Mouse (Mus musculus): ENCODE data around the gene Saxo2. TPM values are rescaled to one million over a fixed set of nuclear protein-coding genes. Genes with fewer than 3 reads are reported as not detected.

The Saxo2 gene
- polyA plus RNA-seq, 2 experiments = 3.9 to 9.1 TPM

DNA sequence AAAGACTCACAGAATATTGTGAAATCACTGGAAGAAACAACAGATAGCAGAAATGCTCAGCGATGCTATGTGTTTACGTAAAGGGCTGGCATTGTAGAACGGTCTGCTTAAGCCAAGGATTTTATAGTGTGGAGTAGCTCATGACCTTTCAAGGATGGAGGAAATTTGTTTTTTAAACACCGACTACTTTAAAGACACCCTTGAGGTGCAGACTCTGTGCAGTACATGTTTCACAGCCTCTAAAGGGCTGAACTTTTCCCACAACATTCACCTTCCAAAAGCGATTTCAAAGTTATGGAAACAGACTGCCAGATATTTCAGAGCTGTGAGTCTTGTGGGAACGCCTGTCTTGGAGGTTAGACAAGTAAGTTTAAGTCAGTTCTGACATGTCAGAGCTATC lies 57.4 kb downstream of the Saxo2 start:
- H3K4me2 ChIP-seq (replicated peaks; ENCODE audit: low read depth, low read length, severe bottlenecking) = no peak overlapping the region
- ATAC-seq (ENCODE audit: low FRiP score, low read depth) (peak; percentile 44; the same call in 1 of the 2 replicates), DNase-seq (ENCODE audit: low spot score) (peak; percentile 54)
- H3K27ac ChIP-seq (replicated peaks; ENCODE audit: low read depth, low read length) = no peak overlapping the region
- WGBS = 59% methylated on average over 6 of the region's 6 CpGs
- H3K27me3 ChIP-seq (ENCODE audit: control insufficient read depth, insufficient read depth, low read length) = no peaks in the 10 kb centered on the region
- H3K4me1 ChIP-seq (ENCODE audit: control insufficient read depth, insufficient read depth, low read length) = no peaks in the 10 kb centered on the region
- no peak for TF ChIP-seq POLR2A (IDR thresholded peaks at IDR 0.05; ENCODE audit: borderline replicate concordance, extremely low read depth, insufficient read depth, insufficient read length)
- 0 out of 2 replicates have a peak, but pooled peaks cover 3% of the 10 kb centered on the region for H3K36me3 ChIP-seq (ENCODE audit: control insufficient read depth, insufficient read depth, low read length)
- no peak overlapping the region for H3K9ac ChIP-seq (ENCODE audit: low read depth, low read length, severe bottlenecking)
- no peak overlapping the region for H3K4me3 ChIP-seq (replicated peaks; ENCODE audit: low read length)
- no peaks in the 10 kb centered on the region for H3K9me3 ChIP-seq (ENCODE audit: control insufficient read depth, low read length)

Other genes with a start within 250 kb of the Saxo2 start
- gene Efl1, start 86 bp upstream of the Saxo2 start, polyA plus RNA-seq (2012; rRNA removed) = 8.4 and 10.2 TPM in 2 replicates
- 24.4 and 27.6 TPM in 2 replicates for gene Efl1, start 86 bp upstream of the Saxo2 start, polyA plus RNA-seq (2014; fragmentation: Nextera tagmentation; extraction: Ambion mirVana)
- gene Mex3b, start 218.8 kb upstream of the Saxo2 start, polyA plus RNA-seq (2012; rRNA removed) = 83.8 and 129 TPM in 2 replicates
- gene Mex3b, start 218.8 kb upstream of the Saxo2 start, polyA plus RNA-seq (2014; fragmentation: Nextera tagmentation; extraction: Ambion mirVana) = 29.8 and 34.3 TPM in 2 replicates

Measured in limb, embryonic 14.5 days (tissue).